Mouse (Mus musculus) liver, embryonic 11.5 days (tissue): Measurements from ENCODE around the gene 6030408B16Rik. TPM values are rescaled to one million over a fixed set of nuclear protein-coding genes. Genes with fewer than 3 reads are reported as not detected.

Source experiments
- ATAC-seq: fragments of 200-750 bp; cut with Nextera tagmentation; replicated peaks from 2 replicates; pipeline ENCODE4 v1.8.0; 2017; ENCODE audit warnings: moderate number of reproducible peaks, mild to moderate bottlenecking, moderate TSS enrichment, moderate library complexity; ENCODE audit not compliant: low FRiP score
- DNase-seq: peaks from one replicate; pipeline ENCODE4 v3.0.0-alpha.2; 2017; ENCODE audit warnings: low spot score
- H3K27ac ChIP-seq: fragments of 300-500 bp; sonication (generic); 2 replicates; pipeline ENCODE4 v1.5.1; 2014; ENCODE audit warnings: mild to moderate bottlenecking, low read depth, low read length, control low read depth
- H3K27me3 ChIP-seq: fragments of 300-500 bp; sonication (generic); replicated peaks from 2 replicates; pipeline ENCODE4 v1.6.1; 2014; ENCODE audit warnings: low read length, mixed read lengths; ENCODE audit not compliant: control insufficient read depth, insufficient read depth
- H3K36me3 ChIP-seq: fragments of 300-500 bp; sonication (generic); 2 replicates; pipeline ENCODE4 v1.6.1; 2014; ENCODE audit warnings: mild to moderate bottlenecking, low read length, moderate library complexity, mixed read lengths; ENCODE audit not compliant: control insufficient read depth, insufficient read depth
- H3K4me1 ChIP-seq: fragments of 300-500 bp; sonication (generic); replicated peaks from 2 replicates; pipeline ENCODE4 v1.6.1; 2014; ENCODE audit warnings: low read length, mixed read lengths; ENCODE audit not compliant: control insufficient read depth, insufficient read depth
- H3K4me2 ChIP-seq: fragments of 300-500 bp; sonication (generic); 2 replicates; pipeline ENCODE4 v1.6.1; 2014; ENCODE audit warnings: mild to moderate bottlenecking, control low read depth, moderate library complexity
- H3K4me3 ChIP-seq: fragments of 300-500 bp; sonication (generic); 2 replicates; pipeline ENCODE4 v1.5.1; 2014; ENCODE audit warnings: low read depth, low read length, control low read depth
- H3K9ac ChIP-seq: fragments of 300-500 bp; sonication (generic); 2 replicates; pipeline ENCODE4 v1.6.1; 2014; ENCODE audit warnings: low read depth, low read length, control low read depth
- H3K9me3 ChIP-seq: fragments of 300-500 bp; sonication (generic); 2 replicates; pipeline ENCODE4 v1.6.1; 2016; ENCODE audit warnings: low read length, inconsistent platforms, mixed read lengths; ENCODE audit not compliant: control insufficient read depth
- WGBS: fragments of 180-500 bp; shearing (Covaris S2); extraction: QIAGEN DNeasy Blood & Tissue Kit; methylation state at CpG from one replicate; pipeline ENCODE4 v1.1.7; 2014; 5-methylcytosine and 5-hydroxymethylcytosine counted together
- polyA plus RNA-seq: library from polyadenylated mRNA; unstranded; fragments of >200 nt; fragmentation: Nextera tagmentation; extraction: Ambion mirVana; gene quantifications from 2 replicates; pipeline ENCODE4 v1.2.1, GENCODE M21; 2014

6030408B16Rik gene
- polyA plus RNA-seq, 1 experiment from 2014 or later, result 0.58 TPM

- H3K4me1 ChIP-seq, result no peaks in the 10 kb centered on the region; the same call in none of the 2 replicates
- H3K4me3 ChIP-seq, result no peak overlapping the region
- no peak overlapping the region for H3K27ac ChIP-seq
- no peak for DNase-seq
- H3K9me3 ChIP-seq, result no peaks in the 10 kb centered on the region
- no peaks in the 10 kb centered on the region for H3K27me3 ChIP-seq
- 79% methylated on average over 6 of the region's 6 CpGs for WGBS
- no peak for ATAC-seq
- H3K36me3 ChIP-seq, result no peaks in the 10 kb centered on the region
- no peak overlapping the region for H3K4me2 ChIP-seq
- H3K9ac ChIP-seq, result no peak overlapping the region
Observed at GRCm38 (mm10) chr15:101312006-101312405, 19.0 kb downstream of the 6030408B16Rik start.

- Histone ChIP-seq H3K4me3 (no peak overlapping the region), H3K4me1 (peaks cover 13% of the 10 kb centered on the region), H3K9me3 (no peaks in the 10 kb centered on the region), H3K4me2 (no peak overlapping the region; the same call in 1 of the 2 replicates), H3K27ac (no peak overlapping the region), H3K27me3 (no peaks in the 10 kb centered on the region), H3K9ac (no peak overlapping the region), H3K36me3 (no peaks in the 10 kb centered on the region)
- DNase-seq, result no peak
- 90% methylated on average over 4 of the region's 4 CpGs for WGBS
- 0 out of 2 replicates have a peak, but pooled peaks have one; percentile 7 for ATAC-seq
Observed at GRCm38 (mm10) chr15:101315378-101315777, 22.4 kb downstream of the 6030408B16Rik start.

- H3K9me3 ChIP-seq, result no peaks in the 10 kb centered on the region
- no peak overlapping the region for H3K27ac ChIP-seq
- no peaks in the 10 kb centered on the region for H3K27me3 ChIP-seq
- H3K4me1 ChIP-seq, result peaks cover 18% of the 10 kb centered on the region
- 0 out of 2 replicates have a peak overlapping the region, but pooled peaks have one; percentile 2 for H3K9ac ChIP-seq
- peak overlapping the region; percentile 37 for H3K4me3 ChIP-seq
- ATAC-seq (peak; percentile 73), DNase-seq (peak; percentile 74)
- WGBS, result 4% methylated on average over 11 of the region's 11 CpGs
- no peaks in the 10 kb centered on the region for H3K36me3 ChIP-seq
- H3K4me2 ChIP-seq, result peak overlapping the region; percentile 60
Observed at GRCm38 (mm10) chr15:101315832-101316231, 22.8 kb downstream of the 6030408B16Rik start.

- WGBS, result 37% methylated on average over 13 of the region's 13 CpGs
- H3K9me3 ChIP-seq, result no peaks in the 10 kb centered on the region
- peak overlapping the region; percentile 60 for H3K4me2 ChIP-seq
- H3K27ac ChIP-seq, result no peak overlapping the region
- H3K27me3 ChIP-seq, result no peaks in the 10 kb centered on the region
- peaks cover 19% of the 10 kb centered on the region for H3K4me1 ChIP-seq
- 0 out of 2 replicates have a peak overlapping the region, but pooled peaks have one; percentile 2 for H3K9ac ChIP-seq
- no peaks in the 10 kb centered on the region for H3K36me3 ChIP-seq
- no peak for ATAC-seq
- no peak for DNase-seq
- H3K4me3 ChIP-seq, result peak overlapping the region; percentile 37
Observed at GRCm38 (mm10) chr15:101316279-101316912, 23.4 kb downstream of the 6030408B16Rik start.

- WGBS, result 50% methylated on average over 18 of the region's 18 CpGs
- Histone ChIP-seq H3K4me3 (no peak overlapping the region), H3K27ac (peak overlapping the region; percentile 54; the same call in 1 of the 2 replicates), H3K27me3 (no peaks in the 10 kb centered on the region), H3K9ac (no peak overlapping the region), H3K9me3 (no peaks in the 10 kb centered on the region), H3K4me1 (peaks cover 21% of the 10 kb centered on the region), H3K4me2 (peak overlapping the region; percentile 60), H3K36me3 (no peaks in the 10 kb centered on the region)
- DNase-seq (no peak), ATAC-seq (0 out of 2 replicates have a peak, but pooled peaks have one; percentile 16)
Observed at GRCm38 (mm10) chr15:101316913-101317813, 24.2 kb downstream of the 6030408B16Rik start.

- 0 out of 2 replicates have a peak, but pooled peaks cover 3% of the 10 kb centered on the region for H3K27me3 ChIP-seq
- H3K9me3 ChIP-seq, result no peaks in the 10 kb centered on the region
- WGBS, result 54% methylated on average over 2 of the region's 2 CpGs
- peaks cover 21% of the 10 kb centered on the region for H3K4me1 ChIP-seq
- H3K9ac ChIP-seq, result no peak overlapping the region
- ATAC-seq, result no peak
- H3K36me3 ChIP-seq, result no peaks in the 10 kb centered on the region
- no peak overlapping the region for H3K4me3 ChIP-seq
- H3K4me2 ChIP-seq, result 0 out of 2 replicates have a peak overlapping the region, but pooled peaks have one; percentile 24
- peak overlapping the region; percentile 54; the same call in 1 of the 2 replicates for H3K27ac ChIP-seq
- DNase-seq, result no peak
Observed at GRCm38 (mm10) chr15:101317814-101318500, 24.9 kb downstream of the 6030408B16Rik start.

- no peaks in the 10 kb centered on the region for H3K9me3 ChIP-seq
- peaks cover 21% of the 10 kb centered on the region for H3K4me1 ChIP-seq
- no peak overlapping the region for H3K27ac ChIP-seq
- 0 out of 2 replicates have a peak, but pooled peaks cover 3% of the 10 kb centered on the region for H3K27me3 ChIP-seq
- no peaks in the 10 kb centered on the region for H3K36me3 ChIP-seq
- WGBS, result 54% methylated on average over 14 of the region's 14 CpGs
- H3K9ac ChIP-seq, result no peak overlapping the region
- no peak overlapping the region for H3K4me2 ChIP-seq
- no peak for DNase-seq
- H3K4me3 ChIP-seq, result no peak overlapping the region
- ATAC-seq, result no peak
Observed at GRCm38 (mm10) chr15:101318889-101319765, 26.1 kb downstream of the 6030408B16Rik start.
